Mouse (Mus musculus): ENCODE measurements around the gene Apom. TPM values are rescaled to one million over a fixed set of nuclear protein-coding genes. Genes with fewer than 3 reads are reported as not detected.

Apom gene
- polyA plus RNA-seq, 1 experiment: not detected

DNA sequence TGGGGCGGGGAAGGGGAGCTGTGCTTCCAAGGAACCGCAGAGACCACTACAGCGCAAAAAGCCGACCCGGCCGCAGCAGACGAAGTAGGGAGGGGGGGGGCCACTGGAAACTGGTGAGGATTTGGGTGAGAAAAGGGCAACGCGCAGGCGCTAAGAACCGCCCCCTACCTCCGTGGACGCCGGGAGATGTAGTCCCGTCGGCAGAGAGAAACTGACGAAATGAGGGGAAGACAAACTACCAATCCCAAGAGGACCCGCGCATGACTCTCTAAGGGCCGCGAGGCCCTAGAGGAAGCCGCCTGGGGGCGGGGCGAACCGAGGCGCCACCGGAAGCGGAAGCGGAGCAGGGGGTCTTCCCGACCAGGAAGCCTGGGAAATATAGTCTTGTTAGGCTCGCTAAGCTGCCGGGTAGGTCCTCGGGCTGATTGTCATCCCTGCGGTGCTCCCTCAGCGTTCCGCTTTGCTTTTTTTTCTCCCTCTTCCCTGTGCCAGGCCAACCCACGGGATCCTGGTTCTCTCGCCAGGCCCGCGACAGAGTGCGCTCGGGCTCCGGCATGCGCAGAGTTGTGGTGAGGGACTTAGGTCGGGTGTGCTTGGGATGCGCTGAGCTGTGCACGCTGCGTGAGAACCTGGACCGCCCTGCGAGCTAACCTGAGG, 10.6 kb downstream of the Apom start, which contains the start of gene Gpank1:
Gene Gpank1, plus strand, starts transcription at position 313 of the 657 bp plus-strand sequence.
- Histone ChIP-seq H3K4me1 (ENCODE audit: control insufficient read depth, insufficient read depth, low read length) (peaks cover 3% of the 10 kb centered on the region; the same call in 1 of the 2 replicates), H3K4me3 (ENCODE audit: insufficient read depth, low read length) (peak within 1 kb of the TSS; percentile 97), H3K27ac (ENCODE audit: insufficient read depth, low read length) (peak within 1 kb of the TSS; percentile 56)
- TF ChIP-seq POLR2A (IDR thresholded peaks at IDR 0.05; ENCODE audit: low read depth, low read length): peak; percentile 63; the same call in 1 of the 2 replicates
- TF ChIP-seq CTCF (IDR thresholded peaks at IDR 0.05; ENCODE audit: borderline replicate concordance, insufficient read depth, low read length): no peak

DNA sequence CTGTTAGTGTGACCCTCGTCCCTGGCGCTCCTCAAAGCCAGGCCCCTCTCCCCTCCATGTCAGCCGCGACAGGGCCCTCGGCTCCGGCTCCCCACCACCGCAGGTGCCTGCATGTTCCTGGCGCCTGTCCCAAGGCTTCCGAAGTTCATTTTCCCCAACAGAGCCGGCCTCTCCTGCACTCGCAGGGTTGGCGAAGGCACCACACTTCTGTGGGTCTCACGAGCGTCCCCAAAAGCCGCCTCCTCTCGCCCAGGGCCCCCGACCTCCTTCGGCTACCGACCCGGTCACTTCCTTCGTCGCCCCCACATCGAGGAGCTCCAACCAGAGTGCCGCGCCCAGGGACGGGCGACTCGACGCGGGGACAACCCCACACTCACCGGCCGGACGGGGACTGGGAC, 11.1 kb downstream of the Apom start:
- peak overlapping the region; percentile 97 for H3K4me3 ChIP-seq (ENCODE audit: insufficient read depth, low read length)

DNA sequence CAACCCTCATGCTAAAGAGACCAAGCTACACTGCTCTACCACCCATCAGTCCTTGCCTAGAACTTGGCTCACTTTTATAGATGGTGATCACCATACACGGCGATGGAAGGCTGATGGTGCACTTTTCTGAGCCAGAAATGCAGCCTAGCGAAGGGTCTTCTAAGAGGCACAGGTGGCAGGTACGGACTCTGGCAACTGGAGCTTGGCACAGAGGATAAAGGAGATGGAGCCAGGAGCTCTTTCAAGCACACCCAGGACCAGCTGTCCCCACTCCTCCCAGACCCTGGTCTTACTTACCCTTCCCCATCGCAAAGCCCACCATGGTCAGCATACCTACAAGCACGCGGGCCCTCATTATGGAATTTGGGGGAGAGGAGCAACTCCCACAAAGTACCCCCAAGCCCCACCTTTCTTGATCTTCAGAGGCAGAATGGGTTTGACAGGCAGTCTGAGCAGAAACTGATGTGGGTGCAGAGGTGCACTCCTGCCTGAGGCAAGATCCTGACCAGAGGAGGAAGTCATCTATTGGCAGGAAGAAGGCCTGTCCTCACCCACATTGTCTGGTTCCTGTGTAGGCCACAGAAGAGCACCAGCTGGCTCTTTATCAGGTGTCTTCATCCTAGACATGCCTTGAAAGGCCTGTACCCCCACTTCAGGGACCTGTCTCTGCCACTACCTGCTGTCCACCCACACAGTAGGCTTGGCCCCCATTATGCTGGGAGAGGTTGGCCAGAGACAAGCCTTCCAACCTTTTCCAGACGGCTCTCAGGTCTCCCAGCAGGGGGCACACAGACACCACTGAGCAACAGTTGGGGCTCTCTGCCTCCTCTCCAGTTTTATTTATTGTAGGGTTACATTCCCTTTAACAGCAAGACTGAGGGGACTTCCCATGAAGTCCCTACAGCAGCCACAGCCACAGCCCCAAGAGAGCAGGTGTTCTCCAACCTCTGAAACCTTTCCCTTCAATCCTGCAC, 16.5 kb downstream of the Apom start, which contains the start of gene Ly6g5b:
Gene Ly6g5b, minus strand, starts transcription at position 383 of the 974 bp plus-strand sequence.
- TF ChIP-seq POLR2A (IDR thresholded peaks at IDR 0.05; ENCODE audit: low read depth, low read length) (no peak), CTCF (IDR thresholded peaks at IDR 0.05; ENCODE audit: borderline replicate concordance, insufficient read depth, low read length) (0 out of 2 replicates have a peak, but pooled peaks have one; percentile 2)
- Histone ChIP-seq H3K4me3 (ENCODE audit: insufficient read depth, low read length) (no peak within 1 kb of the TSS), H3K27ac (ENCODE audit: insufficient read depth, low read length) (no peak within 1 kb of the TSS), H3K4me1 (ENCODE audit: control insufficient read depth, insufficient read depth, low read length) (no peaks in the 10 kb centered on the region)

More for the DNA sequence above, 11.1 kb downstream of the Apom start:
- no peak overlapping the region for H3K27ac ChIP-seq (ENCODE audit: insufficient read depth, low read length)
- peaks cover 3% of the 10 kb centered on the region; the same call in 1 of the 2 replicates for H3K4me1 ChIP-seq (ENCODE audit: control insufficient read depth, insufficient read depth, low read length)
- no peak for TF ChIP-seq CTCF (IDR thresholded peaks at IDR 0.05; ENCODE audit: borderline replicate concordance, insufficient read depth, low read length)
- TF ChIP-seq POLR2A (IDR thresholded peaks at IDR 0.05; ENCODE audit: low read depth, low read length): no peak

DNA sequence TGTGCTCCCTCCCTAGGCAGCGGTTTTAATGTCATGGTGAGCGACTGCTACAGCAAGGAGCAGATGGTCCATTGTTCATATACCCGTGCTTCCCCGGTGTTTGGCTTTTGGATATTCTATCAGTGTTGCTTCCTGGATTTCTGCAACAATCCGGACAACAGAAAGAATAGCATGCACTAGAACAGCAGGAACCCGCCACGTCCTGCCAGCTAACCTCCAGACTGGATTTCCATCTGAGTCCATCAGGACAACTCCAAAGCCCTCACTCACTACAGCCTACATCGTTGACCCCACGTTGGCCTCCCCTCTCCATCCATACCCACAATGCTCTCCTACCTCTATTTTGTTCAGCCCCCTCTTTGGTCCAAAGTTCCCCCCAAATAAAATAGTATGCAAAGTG, 20.1 kb downstream of the Apom start:
- no peak for TF ChIP-seq POLR2A (IDR thresholded peaks at IDR 0.05; ENCODE audit: low read depth, low read length)
- Histone ChIP-seq H3K27ac (ENCODE audit: insufficient read depth, low read length) (no peak overlapping the region), H3K4me1 (ENCODE audit: control insufficient read depth, insufficient read depth, low read length) (no peaks in the 10 kb centered on the region), H3K4me3 (ENCODE audit: insufficient read depth, low read length) (no peak overlapping the region)

DNA sequence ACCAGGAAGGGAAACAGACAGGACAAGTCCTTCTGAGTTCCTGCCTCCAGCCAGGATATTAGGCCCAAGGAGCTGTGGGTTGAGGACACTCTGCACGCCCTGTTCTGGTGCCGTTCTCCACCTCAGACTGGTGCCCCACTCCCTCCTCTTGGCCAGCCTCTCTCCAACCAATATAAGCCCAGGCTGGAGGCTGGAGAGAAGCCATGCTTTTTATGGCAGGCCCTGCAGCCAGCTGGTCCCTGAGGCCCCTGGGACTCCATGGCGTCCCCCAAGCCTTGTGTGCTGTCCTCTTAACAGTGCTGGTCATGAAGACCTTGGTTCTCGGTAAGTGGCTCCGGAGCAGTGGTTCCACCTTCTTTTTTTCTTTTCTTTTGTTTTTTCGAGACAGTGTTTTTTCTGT, 23.8 kb downstream of the Apom start, which contains the start of gene Ly6g5c:
Gene Ly6g5c, plus strand, starts transcription at position 183 of the 400 bp plus-strand sequence.
- Histone ChIP-seq H3K27ac (ENCODE audit: insufficient read depth, low read length) (no peak within 1 kb of the TSS), H3K4me1 (ENCODE audit: control insufficient read depth, insufficient read depth, low read length) (no peaks in the 10 kb centered on the region), H3K4me3 (ENCODE audit: insufficient read depth, low read length) (no peak within 1 kb of the TSS)
- TF ChIP-seq POLR2A (IDR thresholded peaks at IDR 0.05; ENCODE audit: low read depth, low read length) (no peak), CTCF (IDR thresholded peaks at IDR 0.05; ENCODE audit: borderline replicate concordance, insufficient read depth, low read length) (no peak)

DNA sequence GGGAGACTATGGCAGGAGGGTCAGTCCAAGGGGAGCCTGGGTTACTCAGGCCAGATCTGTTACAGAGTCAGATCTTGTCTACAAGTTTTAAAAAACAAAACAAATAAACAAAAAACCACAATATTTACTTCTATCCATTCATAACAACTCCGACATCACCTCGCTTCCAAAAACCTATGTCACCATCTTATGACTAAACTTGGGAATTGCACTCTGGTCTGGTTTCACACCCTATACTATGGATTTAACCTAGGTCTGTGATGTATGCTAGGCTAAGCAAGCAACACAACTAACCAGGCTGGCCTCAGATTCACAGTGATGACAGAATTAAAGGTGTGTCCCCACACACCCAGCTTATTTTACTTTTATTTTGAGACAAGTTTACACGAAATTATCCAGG, 25.3 kb downstream of the Apom start:
- no peaks in the 10 kb centered on the region for H3K4me1 ChIP-seq (ENCODE audit: control insufficient read depth, insufficient read depth, low read length)
- TF ChIP-seq CTCF (IDR thresholded peaks at IDR 0.05; ENCODE audit: borderline replicate concordance, insufficient read depth, low read length) (no peak), POLR2A (IDR thresholded peaks at IDR 0.05; ENCODE audit: low read depth, low read length) (no peak)
- no peak overlapping the region for H3K4me3 ChIP-seq (ENCODE audit: insufficient read depth, low read length)
- H3K27ac ChIP-seq (ENCODE audit: insufficient read depth, low read length): no peak overlapping the region

DNA sequence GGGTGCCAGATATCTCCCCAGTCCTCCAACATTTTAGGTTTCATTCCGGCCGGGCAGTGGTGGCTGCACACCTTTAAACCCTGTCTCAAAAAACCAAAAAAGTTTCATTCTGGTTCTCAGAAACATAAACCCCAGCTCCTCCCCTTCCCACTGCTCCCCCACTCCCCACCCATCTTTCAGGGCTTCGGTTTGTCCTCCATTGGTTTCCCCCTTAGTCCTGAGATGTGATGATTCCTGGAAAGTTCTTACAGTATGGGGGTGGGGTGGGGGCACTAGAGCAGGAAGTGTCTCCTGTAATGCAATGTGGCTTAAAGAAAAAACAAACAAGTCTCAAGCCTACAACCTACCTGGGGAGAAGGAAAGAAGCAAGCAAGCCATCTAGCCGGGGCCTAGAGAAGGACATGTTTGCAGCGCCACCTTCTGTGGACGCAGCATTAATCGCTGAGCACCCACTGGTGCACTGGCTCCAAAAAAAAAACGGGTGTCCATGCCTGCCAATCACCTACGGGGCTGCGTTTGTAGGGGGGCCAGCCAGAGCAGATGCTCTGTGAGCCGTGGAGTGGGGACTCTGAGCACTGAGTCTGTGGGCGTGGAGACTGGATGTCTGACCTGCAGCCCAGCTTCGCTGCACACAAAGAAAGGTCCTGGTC, 26.0 kb downstream of the Apom start:
- no peak overlapping the region for H3K4me3 ChIP-seq (ENCODE audit: insufficient read depth, low read length)
- TF ChIP-seq CTCF (IDR thresholded peaks at IDR 0.05; ENCODE audit: borderline replicate concordance, insufficient read depth, low read length) (peak; percentile 64; the same call in 1 of the 2 replicates), POLR2A (IDR thresholded peaks at IDR 0.05; ENCODE audit: low read depth, low read length) (no peak)
- no peaks in the 10 kb centered on the region for H3K4me1 ChIP-seq (ENCODE audit: control insufficient read depth, insufficient read depth, low read length)
- no peak overlapping the region for H3K27ac ChIP-seq (ENCODE audit: insufficient read depth, low read length)

DNA sequence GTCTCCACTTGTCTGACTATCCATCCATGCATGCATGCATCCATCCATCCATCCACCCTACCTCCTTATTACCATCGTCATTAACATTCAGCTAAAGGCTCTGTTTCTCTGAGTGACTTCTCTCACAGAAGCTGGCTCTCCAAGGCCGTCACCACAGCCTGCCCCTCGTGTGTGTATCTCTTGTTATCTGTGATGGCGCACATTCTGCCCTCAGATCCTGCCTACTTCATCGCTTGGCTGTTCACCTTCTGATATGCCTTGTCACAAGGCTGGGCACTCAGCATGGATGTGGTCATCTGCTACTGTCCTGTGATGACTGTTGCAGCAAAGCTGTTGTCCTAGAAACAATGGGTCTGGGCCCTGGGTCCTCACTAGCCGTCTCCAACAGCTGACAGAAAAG, 27.1 kb downstream of the Apom start:
- TF ChIP-seq POLR2A (IDR thresholded peaks at IDR 0.05; ENCODE audit: low read depth, low read length) (no peak), CTCF (IDR thresholded peaks at IDR 0.05; ENCODE audit: borderline replicate concordance, insufficient read depth, low read length) (no peak)
- H3K4me3 ChIP-seq (ENCODE audit: insufficient read depth, low read length): no peak overlapping the region

DNA sequence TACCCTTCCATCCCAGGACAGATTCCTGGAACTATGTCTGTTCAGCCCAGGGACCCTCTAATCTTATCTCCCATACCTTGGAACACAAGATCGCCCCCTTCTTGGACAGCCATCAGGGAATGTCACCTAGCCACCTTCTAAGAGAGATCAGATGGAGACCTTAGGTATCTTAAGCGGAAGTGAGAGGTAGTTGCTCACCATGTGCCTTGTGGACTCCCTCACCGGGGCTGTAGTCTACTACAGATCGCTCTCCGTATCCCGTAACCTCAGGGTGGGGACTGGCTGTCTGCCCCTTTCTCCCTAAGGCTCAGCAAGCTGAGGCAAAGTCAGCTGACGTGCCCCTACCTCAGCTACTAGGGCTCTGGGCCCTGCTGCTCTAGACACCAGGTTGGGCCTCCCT, 27.8 kb downstream of the Apom start:
- Histone ChIP-seq H3K4me1 (ENCODE audit: control insufficient read depth, insufficient read depth, low read length) (no peaks in the 10 kb centered on the region), H3K27ac (ENCODE audit: insufficient read depth, low read length) (no peak overlapping the region), H3K4me3 (ENCODE audit: insufficient read depth, low read length) (no peak overlapping the region)
- TF ChIP-seq CTCF (IDR thresholded peaks at IDR 0.05; ENCODE audit: borderline replicate concordance, insufficient read depth, low read length) (no peak), POLR2A (IDR thresholded peaks at IDR 0.05; ENCODE audit: low read depth, low read length) (no peak)

More for the DNA sequence above, 27.1 kb downstream of the Apom start:
- Histone ChIP-seq H3K4me1 (ENCODE audit: control insufficient read depth, insufficient read depth, low read length) (no peaks in the 10 kb centered on the region), H3K27ac (ENCODE audit: insufficient read depth, low read length) (no peak overlapping the region)
